Mouse (Mus musculus) lung, postnatal 4 days (tissue): ENCODE data around the gene Saxo1.
A peak's percentile ranks its signal among the peaks of the same experiment; 100 is the strongest.

Source experiments
- DNase-seq, 2 experiments: peaks; one replicate each; pipeline ENCODE4 v3.0.0; 2021

Saxo1 gene

DNA sequence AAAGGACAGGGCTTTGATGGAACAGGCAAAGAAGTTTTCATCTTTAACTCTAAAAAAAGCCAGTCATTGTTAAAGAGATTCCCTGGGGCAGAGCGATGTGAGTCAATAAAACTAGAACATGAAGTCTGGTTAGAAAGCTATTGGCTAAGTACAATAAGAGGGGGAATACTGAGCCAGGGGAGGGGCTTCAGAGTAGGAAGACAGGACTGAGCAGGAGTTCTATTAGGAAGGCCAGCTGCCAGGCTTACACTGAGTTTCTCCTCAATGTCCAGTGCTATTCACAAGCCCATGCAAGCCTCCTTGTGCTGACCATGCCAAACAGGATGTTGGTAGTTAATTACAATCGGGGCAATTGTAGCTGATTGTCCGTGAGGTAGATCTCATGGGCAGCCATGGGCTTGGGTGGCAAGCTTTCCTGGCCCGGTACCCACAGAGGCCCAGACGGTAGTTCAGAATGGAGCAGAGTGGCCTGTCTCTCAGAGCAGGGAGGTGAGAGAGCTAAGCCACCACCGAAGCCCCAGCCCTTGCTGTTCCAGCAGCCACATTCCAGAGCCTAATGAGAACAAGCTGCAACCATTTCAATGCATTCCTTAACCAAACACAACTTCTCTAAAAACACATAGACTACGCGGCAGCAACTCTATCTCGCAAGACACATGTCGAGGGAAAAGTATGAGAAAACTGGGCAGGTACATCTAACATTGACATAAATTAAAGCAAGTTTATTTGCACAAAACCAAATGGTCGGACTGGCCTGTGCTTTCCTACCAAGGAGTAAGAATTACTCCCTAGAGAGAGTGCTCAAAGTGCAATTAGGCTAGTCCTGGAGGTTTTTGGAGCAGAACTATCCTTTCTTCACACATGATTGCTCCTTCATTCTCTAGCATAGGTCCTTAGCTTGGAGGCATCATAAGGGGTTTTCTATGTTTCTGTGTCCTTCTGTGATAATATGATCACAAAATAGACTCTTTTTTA, 30.7 kb downstream of the Saxo1 start:
- DNase-seq, result peak; percentile 20 to 44

DNA sequence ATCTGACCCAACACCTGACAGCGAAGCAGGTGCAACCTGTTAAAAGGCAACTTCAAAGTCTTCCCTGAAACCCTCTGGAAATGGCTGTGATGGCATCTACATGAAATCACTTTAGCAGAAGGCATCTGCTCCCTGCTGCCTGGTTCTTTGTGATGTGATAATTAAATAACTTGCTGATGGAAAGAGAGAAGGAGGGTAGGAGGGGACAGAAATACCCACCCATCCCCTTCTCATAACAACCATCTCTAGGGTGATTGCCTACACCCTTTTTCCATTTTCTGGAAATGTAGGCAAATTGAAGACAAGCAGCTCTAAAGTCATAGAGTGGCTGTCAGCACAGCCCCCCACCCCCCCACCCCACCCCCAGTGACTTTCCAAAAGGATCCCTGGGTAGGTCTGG, 33.6 kb downstream of the Saxo1 start:
- no peak for DNase-seq

DNA sequence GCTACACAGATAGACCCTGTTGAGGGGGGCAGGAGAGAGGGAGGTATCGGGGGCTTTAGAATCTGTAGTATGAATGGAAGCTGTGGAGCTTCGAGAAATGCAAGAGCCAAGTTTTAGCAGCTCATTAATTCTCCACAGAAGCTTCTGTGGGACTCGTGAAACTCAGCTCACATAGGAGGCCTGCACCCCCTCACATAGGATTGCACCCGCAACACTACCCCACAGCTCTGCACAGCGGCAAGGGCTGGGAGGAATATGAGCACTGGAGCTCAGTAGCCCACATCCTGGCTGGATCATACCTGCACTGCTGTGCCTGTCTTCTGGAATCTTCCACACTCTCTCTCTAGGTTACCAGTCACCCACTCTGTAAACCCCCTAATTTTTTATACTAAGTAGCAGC, 34.4 kb downstream of the Saxo1 start:
- DNase-seq, result no peak

DNA sequence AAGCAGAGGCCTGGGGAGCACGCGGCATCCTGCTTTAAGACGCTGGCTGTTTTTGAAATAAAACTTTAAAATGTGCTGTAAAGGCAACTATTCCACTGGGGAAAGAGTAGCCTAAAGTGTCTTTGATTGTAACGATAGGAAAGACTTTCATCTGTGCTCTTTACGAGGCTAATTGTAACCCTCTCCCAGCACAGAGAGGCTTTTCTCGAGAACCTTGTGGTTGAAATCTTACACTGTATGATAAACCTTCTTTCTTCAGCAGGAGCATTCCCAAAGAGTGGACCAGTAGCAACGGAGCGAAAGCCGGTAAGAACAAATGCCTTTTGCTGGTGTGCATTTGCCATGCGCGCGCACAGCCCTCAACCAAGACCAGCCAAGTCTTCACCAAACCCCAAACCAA, 37.4 kb downstream of the Saxo1 start:
- no peak for DNase-seq

DNA sequence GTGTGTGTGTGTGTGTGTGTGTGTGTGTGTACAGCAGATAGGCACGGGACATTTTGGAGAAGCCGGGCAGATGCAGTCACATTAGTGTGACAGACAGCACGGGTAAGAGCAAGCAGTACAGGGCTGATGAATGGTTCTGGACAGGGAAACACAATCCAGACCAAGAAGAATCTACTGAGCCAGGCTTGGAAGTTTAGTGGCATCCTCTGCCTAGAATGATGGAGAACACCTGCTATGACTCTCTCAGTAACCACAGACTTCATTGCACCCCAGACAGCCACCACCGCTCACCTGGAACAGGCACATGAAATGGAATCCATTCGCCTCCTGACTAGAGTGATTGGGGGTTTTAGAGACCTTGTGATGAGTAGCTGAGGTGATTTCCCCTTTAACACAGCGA, 38.2 kb downstream of the Saxo1 start:
- no peak for DNase-seq

DNA sequence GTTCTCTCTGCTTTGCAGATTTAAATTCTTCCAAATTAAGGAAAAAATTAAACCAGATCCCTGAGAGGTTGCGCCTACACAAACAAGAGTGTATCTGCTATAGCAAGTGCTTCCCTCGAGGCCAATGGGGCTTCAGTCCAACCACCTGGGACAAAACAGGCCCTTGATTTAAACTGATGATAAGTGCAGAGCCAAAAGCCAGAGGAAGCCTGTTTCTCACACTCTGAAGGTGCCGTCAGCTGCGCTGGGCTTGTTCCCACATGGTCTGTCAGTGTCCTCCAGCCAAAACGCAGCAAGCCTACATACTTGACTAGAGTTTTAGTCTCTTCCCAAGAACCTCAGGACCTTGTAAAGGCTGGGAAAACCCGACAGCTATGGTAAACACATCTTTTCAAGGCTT, 53.5 kb downstream of the Saxo1 start:
- no peak for DNase-seq

DNA sequence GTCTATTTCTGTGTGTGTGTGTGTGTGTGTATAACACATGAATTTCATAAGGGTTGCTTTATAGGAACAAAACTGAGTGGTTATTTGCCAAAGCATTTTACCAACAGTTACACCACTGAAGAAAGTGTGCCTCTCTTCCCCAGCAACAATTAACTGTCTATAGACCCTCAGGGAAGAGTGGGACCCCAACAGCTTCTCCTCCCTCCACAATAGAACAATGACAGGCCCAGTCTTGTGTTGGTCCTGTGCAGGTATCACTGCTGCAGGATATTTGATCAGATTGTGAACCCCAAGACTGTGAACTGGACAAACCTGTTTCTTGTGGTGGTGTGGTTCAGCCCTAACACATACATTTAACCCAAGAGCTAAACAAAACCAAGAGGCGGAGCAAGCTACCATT, 58.6 kb downstream of the Saxo1 start:
- no peak for DNase-seq

DNA sequence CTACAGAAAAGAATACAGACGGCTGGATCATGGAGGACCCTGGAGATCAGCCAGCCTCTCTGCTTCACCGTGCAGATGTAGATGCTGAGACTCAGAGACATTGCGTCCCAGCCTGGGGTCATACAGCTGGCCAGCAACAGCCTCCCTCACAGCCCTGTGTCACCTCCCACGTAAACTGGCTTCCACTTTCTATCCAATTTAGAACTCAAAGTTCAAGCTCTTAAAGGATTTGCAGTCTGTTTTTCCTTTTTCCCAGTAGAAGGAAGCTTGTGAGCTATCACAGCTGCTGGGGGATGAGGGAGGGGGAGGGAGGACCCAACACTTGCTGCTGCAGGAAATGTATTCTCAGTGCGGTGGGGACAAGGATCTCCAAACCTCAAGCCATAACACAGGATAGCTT, 59.4 kb downstream of the Saxo1 start:
- peak; percentile 36 to 69 for DNase-seq

DNA sequence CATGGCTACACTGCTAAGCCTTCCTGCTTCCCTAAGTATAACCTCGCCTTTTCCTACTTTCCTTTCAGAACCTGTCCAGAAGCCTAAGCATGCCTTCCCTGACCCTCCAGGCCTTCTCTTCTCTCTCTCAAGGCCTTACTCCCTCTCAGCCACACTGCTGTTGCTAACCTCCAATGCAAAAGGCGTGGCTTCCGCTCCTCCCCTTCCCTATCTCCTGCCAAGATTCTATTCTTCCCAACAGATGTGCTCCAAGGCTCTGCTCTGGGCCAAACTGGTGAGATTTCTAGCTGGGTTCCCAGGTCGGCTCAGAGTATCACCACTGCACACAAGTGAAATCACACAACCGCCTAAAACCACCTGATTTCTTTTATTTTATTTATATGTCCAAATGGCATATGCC, 69.0 kb downstream of the Saxo1 start:
- no peak for DNase-seq

DNA sequence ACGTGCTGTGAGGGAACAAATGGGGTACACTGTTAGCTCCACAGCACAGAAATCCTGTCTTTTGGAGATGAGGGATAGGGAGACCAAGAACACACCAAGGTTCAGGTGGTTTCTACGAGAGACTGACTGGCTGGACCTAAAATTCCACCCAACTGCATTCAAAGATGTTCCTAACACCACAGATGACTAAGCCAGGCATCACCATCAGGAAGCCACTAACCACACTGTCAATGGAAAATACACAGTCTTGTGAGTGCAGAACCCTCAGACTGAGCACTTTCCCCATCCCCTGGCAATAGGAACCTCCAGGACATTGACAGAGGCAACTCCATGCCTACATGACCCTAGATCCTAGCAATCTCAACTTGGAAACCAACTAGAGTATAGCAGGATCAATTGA, 71.2 kb downstream of the Saxo1 start:
- DNase-seq, result no peak

DNA sequence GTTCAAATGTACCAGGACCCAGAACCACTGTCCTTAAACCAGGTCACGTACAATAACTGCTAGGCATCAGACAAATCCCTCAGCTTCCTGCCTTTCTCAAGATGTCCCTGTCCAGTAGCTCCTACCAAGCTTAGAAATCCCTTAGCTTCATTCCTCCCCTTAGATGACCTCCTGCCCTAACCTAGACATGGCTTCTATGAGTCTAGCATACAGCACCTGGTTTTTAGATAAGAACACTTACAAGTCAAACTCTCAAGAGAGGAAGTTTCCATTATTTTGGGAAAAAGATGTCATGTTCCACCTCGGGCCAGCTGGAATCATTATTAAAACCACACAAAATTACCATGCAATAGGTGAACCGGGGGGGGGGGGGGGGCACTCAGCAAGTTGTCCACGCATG, 71.6 kb downstream of the Saxo1 start:
- no peak for DNase-seq

DNA sequence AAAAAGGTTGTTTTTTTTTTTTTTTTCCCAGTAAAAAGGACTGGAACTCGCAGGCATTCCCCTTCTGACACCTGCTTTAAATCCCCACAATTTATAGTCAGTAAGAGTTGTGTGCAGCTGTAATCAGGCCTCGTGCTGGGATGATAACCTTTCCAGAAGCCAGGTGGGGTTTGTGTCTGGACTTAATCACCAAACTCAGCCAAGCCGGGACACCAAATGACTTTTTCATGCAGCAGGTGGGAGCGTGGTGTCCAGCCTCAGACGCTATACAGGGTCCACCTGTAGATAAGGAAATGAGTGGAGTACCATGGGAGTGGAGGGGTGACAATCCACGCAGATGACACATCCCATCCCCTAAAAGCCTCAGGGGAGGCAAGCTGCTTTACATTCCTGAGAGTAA, 73.1 kb downstream of the Saxo1 start:
- no peak for DNase-seq

DNA sequence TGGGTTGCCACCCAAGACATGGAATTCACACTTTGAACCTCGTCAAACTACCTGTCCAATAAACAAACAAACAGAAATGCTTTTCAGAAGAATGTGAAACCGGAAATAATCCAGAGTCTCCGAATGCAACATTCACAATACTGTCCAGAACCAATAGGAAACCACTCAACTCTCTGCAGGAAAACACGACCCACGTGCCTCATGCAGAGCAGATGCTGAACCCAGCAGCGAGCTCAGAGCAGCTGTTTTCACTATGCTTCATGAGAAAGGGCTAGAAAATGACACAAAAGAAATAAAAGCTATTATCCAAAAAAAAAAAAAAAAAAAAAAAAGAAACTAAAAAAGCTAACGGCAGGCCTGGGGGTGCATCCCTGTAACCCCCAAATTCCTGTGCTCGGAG, 74.4 kb downstream of the Saxo1 start:
- no peak for DNase-seq

DNA sequence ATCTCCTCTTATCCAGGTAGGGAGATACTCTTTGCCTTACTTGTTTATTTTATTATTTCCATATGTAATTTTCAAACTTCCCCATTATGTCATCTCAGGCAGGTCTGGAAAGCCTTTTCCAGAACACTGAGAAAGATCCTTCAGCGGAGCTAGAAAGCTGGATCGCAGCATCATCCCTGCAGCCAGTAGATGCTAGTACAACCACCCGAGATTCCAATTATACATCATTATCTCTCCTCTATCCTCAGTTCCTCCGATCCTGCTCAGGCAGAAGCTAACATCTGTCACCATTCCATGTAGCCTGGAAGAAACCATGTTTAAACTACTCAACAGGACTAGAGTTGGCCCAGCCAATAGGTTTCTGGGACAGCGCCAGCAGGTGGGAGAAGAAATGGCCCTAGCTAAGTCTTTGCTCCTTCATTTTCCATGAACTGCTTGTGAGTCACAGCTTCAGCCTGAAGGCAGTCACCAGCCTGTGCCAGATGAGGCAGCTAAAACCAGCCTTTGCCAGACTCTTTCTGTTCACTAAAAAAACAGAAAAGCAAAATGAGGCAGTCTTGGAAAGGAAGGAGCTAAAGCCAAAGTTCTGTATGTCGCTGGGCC, 75.0 kb downstream of the Saxo1 start:
- no peak for DNase-seq

DNA sequence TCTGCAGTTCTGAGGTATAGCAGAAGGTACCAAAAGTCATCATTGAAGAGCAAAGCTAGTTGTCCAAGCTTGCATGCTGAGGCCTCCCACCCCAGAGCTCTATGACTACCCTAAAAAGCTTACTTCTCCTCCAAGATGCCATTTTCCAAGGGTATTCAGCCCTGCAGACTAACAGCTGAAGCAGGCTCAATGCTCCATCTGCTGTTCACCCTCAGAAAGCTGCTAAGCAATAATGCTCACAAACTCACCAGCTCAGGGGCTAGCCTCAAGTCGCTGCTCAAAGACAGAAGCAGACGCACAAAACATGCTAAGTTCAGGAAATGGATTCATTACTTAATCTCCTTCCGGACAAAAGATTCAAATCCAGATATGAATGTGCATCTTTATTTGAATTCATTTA, 77.2 kb downstream of the Saxo1 start:
- DNase-seq, result no peak

DNA sequence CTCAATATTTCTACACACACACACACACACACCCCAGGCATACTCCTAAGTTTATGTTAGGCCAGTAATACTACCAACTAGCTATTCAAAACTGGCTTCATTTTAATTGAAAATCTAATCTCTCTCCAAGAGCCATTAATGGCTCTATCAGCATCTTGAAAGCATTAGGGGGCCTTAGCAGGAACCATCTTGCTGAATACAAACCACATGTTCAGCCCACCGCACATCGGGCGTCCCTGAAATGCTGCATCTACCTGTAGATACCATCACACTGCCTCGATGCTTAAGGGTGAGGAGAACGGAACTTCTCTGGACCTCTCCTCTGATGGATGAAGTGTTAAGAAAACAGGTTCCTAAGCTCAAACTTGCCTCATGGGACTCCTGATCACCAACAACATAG, 93.3 kb downstream of the Saxo1 start:
- DNase-seq, result no peak

DNA sequence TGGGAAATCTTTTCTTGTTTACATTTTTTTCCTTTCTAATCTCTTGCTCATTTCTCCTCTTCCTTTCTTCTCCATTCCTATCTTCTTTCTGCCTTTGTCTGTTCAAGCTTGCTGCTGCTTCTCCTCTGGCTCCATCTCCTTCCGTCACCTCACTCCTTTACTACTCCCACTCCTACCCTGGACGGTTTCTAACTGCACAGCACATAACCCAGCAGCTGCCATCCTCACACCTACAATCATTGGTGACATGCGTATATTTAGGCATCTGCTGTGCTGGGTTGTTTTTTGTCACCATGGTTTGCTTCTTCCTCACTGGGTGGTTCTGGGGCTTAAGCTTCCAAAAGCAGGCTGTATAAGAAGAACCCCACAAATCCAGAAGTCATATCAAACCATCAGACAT, 107.7 kb downstream of the Saxo1 start:
- DNase-seq, result no peak

DNA sequence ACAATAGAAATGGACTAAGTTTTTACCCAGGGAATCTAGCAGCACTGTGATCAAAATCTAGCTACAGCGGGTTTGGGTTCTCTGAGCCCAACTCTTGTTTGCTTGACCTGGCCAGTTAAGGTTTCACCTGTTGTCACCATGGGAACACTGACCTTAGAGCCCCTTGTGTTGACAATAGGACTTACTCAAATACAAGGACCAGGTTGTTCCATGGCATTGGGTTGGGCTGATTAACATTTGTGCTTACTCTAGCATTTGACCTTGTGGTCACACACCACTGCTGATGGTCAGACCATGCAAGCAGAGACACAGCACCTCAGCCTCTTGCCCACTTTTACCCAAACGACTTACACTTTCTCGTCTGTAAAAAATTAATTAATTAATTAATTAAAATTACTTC, 121.8 kb downstream of the Saxo1 start:
- no peak for DNase-seq

DNA sequence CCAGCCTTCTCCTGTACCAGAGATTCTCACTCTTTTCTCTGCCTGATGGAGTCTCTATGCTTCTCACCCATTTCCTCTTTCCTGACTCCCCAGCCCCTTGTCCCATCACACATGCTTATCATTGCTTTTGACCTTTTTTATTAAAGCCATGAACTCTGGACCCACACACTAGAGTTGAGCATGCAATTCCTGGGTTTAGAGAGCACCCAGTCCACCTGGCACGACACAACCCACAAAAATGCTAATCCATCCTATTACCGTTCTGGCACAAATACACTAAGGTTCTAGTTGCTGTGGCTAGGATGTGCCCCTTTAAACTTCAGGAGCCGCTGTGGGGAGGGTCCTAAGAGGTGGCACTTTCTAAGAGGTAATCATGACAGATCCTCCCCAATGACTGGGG, 122.5 kb downstream of the Saxo1 start:
- no peak for DNase-seq

DNA sequence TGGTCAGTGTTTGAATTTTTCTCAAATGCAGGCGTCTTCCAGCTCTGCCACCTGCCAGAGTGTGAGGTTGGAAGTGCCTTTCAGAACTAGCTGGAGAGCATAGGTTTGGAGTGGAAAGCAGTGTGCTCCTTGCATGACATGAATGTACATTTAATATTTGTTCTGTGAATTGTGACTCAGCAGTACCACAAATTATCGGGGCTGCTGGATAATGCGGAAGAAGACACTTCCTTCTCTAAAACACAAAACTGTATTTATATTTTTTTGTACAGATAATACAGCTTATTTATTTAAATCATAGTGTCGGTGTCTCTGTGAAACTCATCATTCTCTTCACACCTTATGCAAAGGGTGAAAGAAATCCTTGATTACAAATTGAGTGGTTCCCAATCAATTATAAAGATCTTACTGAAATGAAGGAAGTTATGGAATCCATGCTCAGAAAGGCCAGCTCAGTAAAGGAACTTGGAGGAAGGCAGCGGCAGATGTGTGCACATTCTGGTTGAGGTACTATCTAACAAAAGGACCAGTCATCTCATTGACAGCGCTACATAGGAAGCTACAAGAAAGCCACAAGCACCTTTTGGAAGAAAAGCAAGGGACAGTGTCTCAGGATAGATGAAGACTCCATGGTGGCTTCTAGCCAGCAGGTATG, 129.9 kb downstream of the Saxo1 start:
- no peak for DNase-seq

DNA sequence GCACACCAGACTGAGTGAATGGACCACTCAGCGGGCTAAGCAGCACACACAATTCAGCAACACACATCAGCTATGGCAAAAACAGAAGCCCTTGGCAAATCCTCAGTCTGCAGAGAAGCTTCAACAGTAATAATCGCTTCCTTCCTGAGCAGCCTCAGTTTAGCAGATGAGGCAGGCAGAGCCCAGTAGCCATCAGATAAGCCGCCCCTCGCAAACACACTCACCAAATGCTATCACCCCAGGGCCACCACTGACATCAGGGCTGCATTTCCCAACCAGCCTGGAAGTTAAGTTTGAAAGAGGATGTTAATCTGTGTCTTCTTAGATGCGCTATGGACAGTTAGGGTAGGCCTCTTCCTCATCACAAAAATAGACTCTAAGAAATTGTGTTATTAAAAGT, 130.8 kb downstream of the Saxo1 start:
- no peak for DNase-seq

DNA sequence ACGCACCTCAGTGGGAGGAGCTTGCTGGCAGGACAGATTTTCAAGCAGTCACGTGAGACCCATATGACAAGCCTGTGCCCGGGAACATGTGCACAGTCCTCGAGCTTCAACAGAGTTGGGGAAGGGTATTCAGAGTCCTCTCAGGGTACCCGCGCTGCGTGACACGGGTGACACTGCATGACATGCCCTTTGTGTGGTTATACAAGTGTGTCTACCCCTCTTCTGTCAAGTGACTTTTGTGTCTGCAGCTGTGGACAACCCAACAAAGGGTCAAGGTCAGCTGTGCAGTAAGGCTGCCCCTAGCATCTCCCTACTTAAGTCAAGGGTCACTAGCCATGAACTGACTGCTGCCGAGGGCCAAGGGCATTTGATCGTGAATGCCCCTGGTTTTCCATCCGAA, 131.6 kb downstream of the Saxo1 start:
- no peak for DNase-seq

DNA sequence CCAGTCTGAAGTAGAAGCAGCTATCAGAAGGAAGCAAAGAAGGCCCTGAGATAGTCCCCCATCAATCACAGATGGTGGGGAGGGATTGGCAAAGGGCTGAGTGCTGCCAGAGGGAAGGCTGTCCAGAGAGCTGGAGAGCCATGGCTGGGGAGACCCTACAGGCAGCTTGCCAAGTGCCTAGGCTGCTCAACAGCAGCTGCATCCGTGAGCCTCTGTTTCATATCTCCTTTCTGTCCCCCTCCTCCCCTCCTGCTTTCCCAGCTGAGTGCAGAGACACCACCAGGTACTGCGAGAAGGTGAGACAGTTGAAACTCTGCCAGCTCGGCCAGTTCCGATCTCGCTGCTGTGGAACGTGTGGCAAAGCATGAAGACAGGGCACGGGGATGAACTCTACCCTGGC, 132.5 kb downstream of the Saxo1 start:
- no peak for DNase-seq

DNA sequence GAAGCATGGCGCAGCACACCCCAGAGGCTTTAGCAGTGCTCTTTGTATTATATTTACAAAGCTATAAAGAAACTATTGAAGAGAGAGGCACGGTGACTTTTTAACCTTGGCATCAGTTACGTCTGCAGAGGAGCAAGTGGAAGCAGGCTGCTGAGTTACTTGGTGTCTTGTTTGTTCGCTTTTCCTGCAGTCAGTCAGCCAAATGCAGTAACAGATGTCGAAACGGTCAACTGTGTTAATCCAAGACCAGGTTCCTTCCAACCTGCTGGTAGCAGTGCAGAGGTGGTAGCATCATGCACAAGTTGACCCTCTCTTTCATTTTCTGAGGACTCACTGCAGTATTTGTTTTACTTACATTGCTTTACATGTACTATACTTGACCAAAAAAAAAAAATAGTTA, 135.5 kb downstream of the Saxo1 start:
- DNase-seq, result no peak
